Mouse (Mus musculus) heart, postnatal 4 days (tissue): ENCODE measurements around the gene Hectd1. TPM values are rescaled to one million over a fixed set of nuclear protein-coding genes. Genes with fewer than 3 reads are reported as not detected.

Experiments
- DNase-seq: peaks from one replicate; pipeline ENCODE4 v3.0.0; 2021
- total RNA-seq, 2 experiments: library from RNA; stranded (reverse); gene quantifications; 2 replicates each; pipeline ENCODE4 v1.2.3; 2021

Gene Hectd1
- total RNA-seq, 2 experiments from 2014 or later: 96.8 to 99.6 TPM

GRCm38 (mm10) chr12:51699623-51700393, 129.5 kb downstream of the Hectd1 start:
- DNase-seq: no peak

DNA sequence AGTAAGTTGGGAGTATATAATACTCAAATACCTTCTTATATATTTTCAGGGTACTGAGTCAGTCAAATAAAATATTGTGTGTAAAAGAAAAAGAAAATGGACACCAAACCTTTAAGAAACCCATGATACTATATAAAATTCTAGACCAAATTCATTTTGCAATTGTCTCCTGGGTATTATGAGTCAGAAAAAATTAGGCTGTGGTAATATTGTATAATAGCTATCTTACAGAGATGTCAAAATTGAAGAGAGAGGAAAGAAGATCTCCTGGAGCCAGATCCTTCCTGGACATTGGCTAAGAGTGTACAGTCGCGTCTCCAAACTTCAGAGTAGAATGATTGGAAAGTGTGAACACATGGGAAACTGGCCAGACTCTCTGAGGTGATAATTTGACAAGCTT, 133.2 kb downstream of the Hectd1 start:
- DNase-seq: no peak

DNA sequence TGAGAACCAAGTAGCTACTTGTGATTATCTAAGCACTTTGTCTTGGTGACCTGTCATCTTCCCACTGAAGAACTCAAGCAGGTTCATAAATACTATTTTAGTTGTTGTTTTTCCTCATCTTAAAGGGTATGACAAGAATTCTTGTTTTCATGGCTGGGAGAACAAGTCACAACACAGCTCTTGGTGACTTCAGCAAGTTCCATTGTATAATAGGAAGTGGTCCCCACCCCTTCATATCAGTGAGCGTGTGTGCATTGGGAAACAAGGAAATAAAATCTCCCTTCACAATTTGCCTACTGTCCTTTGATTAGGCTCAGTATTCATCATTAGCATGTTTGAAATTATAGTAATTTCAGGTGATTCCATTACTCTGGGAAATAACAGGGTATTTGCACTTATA, 134.4 kb downstream of the Hectd1 start:
- no peak for DNase-seq

DNA sequence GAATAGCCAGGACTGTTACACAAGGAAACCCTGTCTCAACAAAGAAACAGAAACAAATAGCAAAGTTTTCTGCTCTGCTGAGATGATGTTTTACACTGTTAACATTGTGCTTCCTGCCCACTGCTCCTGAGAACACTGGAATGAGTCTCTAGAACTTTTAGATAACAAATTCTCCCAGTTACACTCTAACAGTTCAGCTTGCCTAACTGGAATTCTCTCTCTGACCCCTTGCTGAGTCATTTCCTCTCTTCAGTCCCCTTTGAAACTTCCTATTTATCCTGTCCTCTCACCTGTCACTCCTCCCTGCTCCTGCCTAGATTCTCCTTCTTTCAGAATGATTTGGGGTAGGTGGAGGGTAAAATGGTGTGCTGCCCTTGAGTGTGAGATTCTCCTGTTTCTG, 135.2 kb downstream of the Hectd1 start:
- DNase-seq: no peak

Other genes with a start within 250 kb of the Hectd1 start
- gene Coch, start 236.2 kb downstream of the Hectd1 start, total RNA-seq: under 1 TPM; 0.29 to 0.60 TPM
- gene Ap4s1, start 138.5 kb downstream of the Hectd1 start, total RNA-seq: 10 to 100 TPM; 29.3 to 30.0 TPM
- 10 to 100 TPM; 90.7 to 91.0 TPM for gene Strn3, start 137.6 kb downstream of the Hectd1 start, total RNA-seq
- gene Heatr5a, start 141.8 kb upstream of the Hectd1 start, total RNA-seq: 10 to 100 TPM; 21.3 to 24.6 TPM
- gene Dtd2, start 177.0 kb upstream of the Hectd1 start, total RNA-seq: 1 to 10 TPM; 8.6 to 8.7 TPM
- not detected for gene Gpr33, start 198.5 kb upstream of the Hectd1 start, total RNA-seq